Mouse (Mus musculus) liver, embryonic 14.5 days (tissue): ENCODE results near the gene Coro1a. TPM values are rescaled to one million over a fixed set of nuclear protein-coding genes. Genes with fewer than 3 reads are reported as not detected.

Experiments
- ATAC-seq: fragments of 200-750 bp; cut with Nextera tagmentation; 2 replicates; pipeline ENCODE4 v1.8.0; 2017; ENCODE audit warnings: moderate number of reproducible peaks, mild to moderate bottlenecking, moderate library complexity; ENCODE audit not compliant: insufficient read depth
- DNase-seq, 3 experiments: peaks; one replicate each; pipeline ENCODE4 v3.0.0-alpha.2; 2012 to 2013; ENCODE audit warnings: low read depth in 3 of 3, low spot score in 3 of 3
- H3K27ac ChIP-seq: fragments of 300-500 bp; sonication (generic); 2 replicates; pipeline ENCODE4 v1.5.1; 2014; ENCODE audit warnings: moderate library complexity, mild to moderate bottlenecking, control low read depth, inconsistent platforms
- H3K27me3 ChIP-seq: fragments of 300-500 bp; sonication (generic); 2 replicates; pipeline ENCODE4 v1.6.1; 2014; ENCODE audit warnings: mild to moderate bottlenecking, low read length, moderate library complexity; ENCODE audit not compliant: control insufficient read depth, insufficient read depth
- H3K36me3 ChIP-seq: fragments of 300-500 bp; sonication (generic); replicated peaks from 2 replicates; pipeline ENCODE4 v1.6.1; 2014; ENCODE audit warnings: low read depth; ENCODE audit not compliant: control insufficient read depth, insufficient read depth
- H3K4me1 ChIP-seq, 2 experiments: fragments of 200-500 bp in 1 of 2; fragments of 300-500 bp in 1 of 2; sonication (generic) in 1 of 2; replicated peaks; 2 replicates each; pipeline ENCODE4 v1.6.1; 2012 to 2014; ENCODE audit warnings: antibody characterized with exemption in 1 of 2, inconsistent platforms in 1 of 2, low read length in 1 of 2; ENCODE audit not compliant: control insufficient read depth in 2 of 2, insufficient read depth in 2 of 2
- H3K4me2 ChIP-seq: fragments of 300-500 bp; sonication (generic); 2 replicates; pipeline ENCODE4 v1.6.1; 2014; ENCODE audit warnings: low read depth, mild to moderate bottlenecking, control low read depth, moderate library complexity
- H3K4me3 ChIP-seq, 2 experiments: fragments of 200-500 bp in 1 of 2; fragments of 300-500 bp in 1 of 2; sonication (generic) in 1 of 2; 2 replicates each; pipeline ENCODE4 v1.5.1; 2012 to 2014; ENCODE audit warnings: low read depth in 2 of 2, low read length in 2 of 2, mild to moderate bottlenecking in 2 of 2, control low read depth in 1 of 2, inconsistent platforms in 1 of 2, moderate library complexity in 1 of 2; ENCODE audit not compliant: insufficient read depth in 1 of 2
- H3K9ac ChIP-seq: fragments of 300-500 bp; sonication (generic); replicated peaks from 2 replicates; pipeline ENCODE4 v1.6.1; 2014; ENCODE audit warnings: mild to moderate bottlenecking, control low read depth, moderate library complexity
- H3K9me3 ChIP-seq: fragments of 300-500 bp; sonication (generic); 2 replicates; pipeline ENCODE4 v1.6.1; 2016; ENCODE audit warnings: low read length, mixed read lengths; ENCODE audit not compliant: control insufficient read depth
- CTCF ChIP-seq: IDR thresholded peaks from 2 replicates; pipeline ENCODE4 v1.5.1; 2016; ENCODE audit warnings: antibody characterized with exemption, low read depth, control low read depth
- EP300 ChIP-seq: IDR thresholded peaks from 2 replicates; pipeline ENCODE4 v1.6.1; 2016; ENCODE audit warnings: antibody characterized with exemption, low read depth
- WGBS: fragments of 180-500 bp; shearing (Covaris S2); extraction: QIAGEN DNeasy Blood & Tissue Kit; methylation state at CpG from one replicate; pipeline ENCODE4 v1.1.7; 2014; ENCODE audit not compliant: insufficient replicate concordance; 5-methylcytosine and 5-hydroxymethylcytosine counted together
- polyA plus RNA-seq, 2 experiments: library from polyadenylated mRNA; depleted of rRNA in 1 of 2; stranded (reverse) in 1 of 2; unstranded in 1 of 2; fragments of >200 nt; fragmentation: Nextera tagmentation in 1 of 2; extraction: Ambion mirVana in 1 of 2; gene quantifications; 2 replicates each; pipeline versions ENCODE4 v1.2.1 to v1.2.3; 2012 to 2014

Coro1a gene
- polyA plus RNA-seq, 2 experiments: 52.5 to 81.5 TPM

DNA sequence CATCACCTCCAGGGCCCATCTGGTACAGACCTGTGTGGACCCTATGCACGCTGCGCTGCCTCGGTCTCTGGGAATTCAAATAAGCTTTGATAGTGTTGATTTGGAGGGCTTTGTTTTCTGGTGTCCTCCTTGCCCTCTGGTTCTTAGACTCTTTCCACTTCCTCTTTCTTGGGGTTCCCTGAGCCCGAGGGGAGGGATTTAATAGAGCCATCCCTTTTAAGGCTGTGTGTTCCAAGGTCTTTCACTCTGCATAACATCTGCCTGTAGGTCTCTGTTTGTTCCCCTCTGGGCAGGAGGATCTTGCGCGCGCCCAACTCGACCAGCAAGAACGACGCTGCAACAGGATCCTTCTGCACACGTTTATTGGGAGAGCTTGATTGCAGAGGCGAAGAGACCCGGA, 14.0 kb upstream of the Coro1a start:
- no peaks in the 10 kb centered on the region for H3K27me3 ChIP-seq
- H3K36me3 ChIP-seq: no peaks in the 10 kb centered on the region
- no peak for ATAC-seq
- no peak overlapping the region for H3K9ac ChIP-seq
- no peaks in the 10 kb centered on the region for H3K9me3 ChIP-seq
- no peak overlapping the region for H3K27ac ChIP-seq
- WGBS: 67% methylated on average over 13 of the region's 13 CpGs
- no peak for TF ChIP-seq CTCF
- TF ChIP-seq EP300: no peak
- no peak overlapping the region for H3K4me3 ChIP-seq
- H3K4me2 ChIP-seq: no peak overlapping the region
- no peaks in the 10 kb centered on the region for H3K4me1 ChIP-seq
- DNase-seq: no peak

DNA sequence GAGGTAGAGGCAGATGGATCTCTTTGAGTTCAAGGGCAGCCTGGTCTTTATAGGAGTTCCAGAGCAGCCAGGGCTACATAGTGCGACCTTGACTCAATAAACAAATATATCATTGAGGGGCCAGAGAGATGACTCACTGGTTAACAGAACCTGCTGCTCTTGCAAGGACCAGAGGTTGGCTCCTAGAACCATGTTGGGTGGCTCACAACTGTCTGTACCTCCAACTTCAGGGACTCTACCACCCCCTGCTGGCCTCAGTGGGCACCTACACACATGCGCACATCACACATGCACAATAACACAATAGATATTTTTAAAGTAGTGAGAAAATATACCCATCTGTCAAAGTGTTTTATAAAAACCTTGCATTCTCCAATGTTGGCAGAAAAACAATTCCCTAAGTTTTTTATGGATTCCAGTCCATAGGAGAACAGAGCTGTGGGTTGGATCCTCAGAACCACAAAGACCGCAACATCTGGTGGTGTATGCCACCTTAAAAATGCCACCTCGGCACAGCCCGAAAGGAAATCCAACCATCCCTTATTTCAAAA, 11.3 kb upstream of the Coro1a start:
- Histone ChIP-seq H3K4me2 (no peak overlapping the region), H3K36me3 (no peaks in the 10 kb centered on the region), H3K4me1 (no peaks in the 10 kb centered on the region), H3K27me3 (no peaks in the 10 kb centered on the region), H3K4me3 (no peak overlapping the region), H3K9ac (no peak overlapping the region), H3K27ac (no peak overlapping the region), H3K9me3 (no peaks in the 10 kb centered on the region)
- ATAC-seq (no peak), DNase-seq (no peak)
- TF ChIP-seq EP300: no peak
- TF ChIP-seq CTCF: peak; percentile 66
- 78% methylated on average over 5 of the region's 5 CpGs for WGBS

DNA sequence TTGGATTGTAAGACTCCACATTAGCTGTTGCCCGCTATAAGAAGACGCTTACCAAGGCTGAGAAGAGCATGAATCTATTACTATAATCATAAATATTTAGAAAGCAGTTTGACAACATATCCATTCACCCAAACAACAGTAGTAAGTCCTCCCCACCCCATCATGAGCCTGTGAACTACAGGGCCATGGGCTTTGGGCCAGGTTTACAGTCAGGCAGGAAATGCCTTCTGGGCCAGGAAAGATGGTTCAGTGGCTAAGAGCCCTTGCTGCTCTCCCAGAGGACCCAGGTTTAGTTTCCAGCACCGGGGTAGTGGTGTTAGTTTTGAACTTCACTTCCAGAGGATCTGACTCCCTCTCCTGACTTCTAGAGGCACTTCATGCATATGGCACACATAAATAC, 10.0 kb upstream of the Coro1a start:
- H3K4me2 ChIP-seq: no peak overlapping the region

DNA sequence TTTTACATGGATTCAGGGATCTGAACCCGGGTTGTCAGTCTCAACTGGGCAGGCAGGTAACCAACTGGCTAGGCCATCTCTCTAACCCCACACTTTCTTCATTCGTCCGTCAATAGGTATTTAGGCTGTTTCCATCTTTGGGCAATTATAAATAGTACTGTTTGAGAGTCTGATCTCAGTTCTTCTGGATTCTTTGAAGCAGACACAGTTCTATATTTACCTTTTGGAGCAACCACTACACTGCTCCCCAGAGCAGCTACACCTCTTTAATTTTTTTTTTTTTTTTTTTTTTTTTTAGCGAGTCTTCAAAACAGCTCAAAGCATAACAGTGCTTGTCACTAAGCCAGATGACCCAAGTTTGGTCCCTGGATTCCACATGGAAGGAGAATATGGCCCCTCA, 8.1 kb upstream of the Coro1a start:
- Histone ChIP-seq H3K9me3 (no peaks in the 10 kb centered on the region), H3K9ac (no peak overlapping the region), H3K27ac (no peak overlapping the region), H3K4me3 (no peak overlapping the region), H3K27me3 (no peaks in the 10 kb centered on the region), H3K36me3 (no peaks in the 10 kb centered on the region), H3K4me1 (no peaks in the 10 kb centered on the region), H3K4me2 (no peak overlapping the region)
- DNase-seq (no peak), ATAC-seq (no peak)
- TF ChIP-seq CTCF (no peak), EP300 (no peak)
- WGBS: 65% methylated on average over 4 of the region's 4 CpGs

More for the DNA sequence above, 10.0 kb upstream of the Coro1a start:
- WGBS: 72% methylated on average over 3 of the region's 3 CpGs
- DNase-seq: no peak
- Histone ChIP-seq H3K36me3 (no peaks in the 10 kb centered on the region), H3K9ac (no peak overlapping the region), H3K9me3 (no peaks in the 10 kb centered on the region), H3K27me3 (no peaks in the 10 kb centered on the region), H3K27ac (no peak overlapping the region), H3K4me3 (no peak overlapping the region), H3K4me1 (no peaks in the 10 kb centered on the region)
- no peak for ATAC-seq
- TF ChIP-seq CTCF (no peak), EP300 (no peak)

DNA sequence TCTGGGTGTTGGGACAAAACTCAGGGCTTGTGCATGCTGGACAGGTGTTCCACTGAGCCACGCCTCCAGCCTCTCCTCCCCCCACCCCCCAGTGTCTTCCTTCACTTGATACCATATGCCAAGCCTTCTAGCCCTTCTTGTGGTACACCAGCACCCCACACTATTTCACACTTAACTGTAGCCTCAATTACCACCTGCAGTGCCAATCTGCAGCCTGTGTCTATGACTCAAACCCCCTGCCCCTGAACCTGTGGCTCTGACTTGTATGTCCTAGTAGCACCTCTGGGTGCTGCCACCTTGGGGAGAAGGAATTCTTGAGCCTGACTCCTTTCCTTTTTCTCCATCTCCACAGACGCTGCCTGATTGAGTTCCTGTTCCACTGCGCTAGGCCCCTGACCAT, 4.3 kb upstream of the Coro1a start:
- H3K4me1 ChIP-seq: 0 out of 4 replicates have a peak, but pooled peaks cover 0 to 2% of the 10 kb centered on the region in 2 experiments
- ATAC-seq (no peak), DNase-seq (no peak)
- no peak for TF ChIP-seq EP300
- no peak for TF ChIP-seq CTCF
- H3K36me3 ChIP-seq: no peaks in the 10 kb centered on the region
- no peak overlapping the region for H3K9ac ChIP-seq
- no peaks in the 10 kb centered on the region for H3K9me3 ChIP-seq
- no peak overlapping the region for H3K4me3 ChIP-seq
- no peak overlapping the region for H3K27ac ChIP-seq
- H3K27me3 ChIP-seq: no peaks in the 10 kb centered on the region
- H3K4me2 ChIP-seq: no peak overlapping the region
- WGBS: 53% methylated on average over 3 of the region's 3 CpGs
